Mouse (Mus musculus) 3134 (cell line): Measurements from ENCODE around the gene Vamp1.
"Not testable (repeated sequence)": the region's sequence is repeated elsewhere in the genome, so short reads cannot be mapped to it uniquely, and the experiment has no call there.

ENCODE experiments used
- DNase-seq: peaks from one replicate; pipeline ENCODE4 v3.0.0-alpha.2; 2011; ENCODE audit warnings: low spot score; ENCODE audit not compliant: insufficient read length; ENCODE audit errors: extremely low read depth

The Vamp1 gene

DNA sequence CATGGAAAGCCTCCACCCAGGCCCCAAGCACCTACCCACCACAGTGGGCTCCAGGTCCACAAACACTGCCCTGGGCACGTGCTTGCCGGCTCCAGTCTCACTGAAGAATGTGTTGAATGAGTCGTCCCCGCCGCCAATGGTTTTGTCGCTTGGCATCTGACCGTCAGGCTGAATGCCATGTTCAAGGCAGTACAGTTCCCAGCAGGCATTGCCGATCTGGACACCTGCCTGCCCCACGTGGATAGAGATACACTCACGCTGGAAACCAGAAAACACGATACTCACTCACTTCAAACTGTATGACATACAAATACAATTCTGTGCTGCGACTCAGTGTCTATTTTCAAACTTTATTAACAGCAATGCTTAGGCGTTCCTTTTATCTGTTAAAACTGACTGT is 67.4 kb downstream of the Vamp1 start:
- not testable (repeated sequence) for DNase-seq

DNA sequence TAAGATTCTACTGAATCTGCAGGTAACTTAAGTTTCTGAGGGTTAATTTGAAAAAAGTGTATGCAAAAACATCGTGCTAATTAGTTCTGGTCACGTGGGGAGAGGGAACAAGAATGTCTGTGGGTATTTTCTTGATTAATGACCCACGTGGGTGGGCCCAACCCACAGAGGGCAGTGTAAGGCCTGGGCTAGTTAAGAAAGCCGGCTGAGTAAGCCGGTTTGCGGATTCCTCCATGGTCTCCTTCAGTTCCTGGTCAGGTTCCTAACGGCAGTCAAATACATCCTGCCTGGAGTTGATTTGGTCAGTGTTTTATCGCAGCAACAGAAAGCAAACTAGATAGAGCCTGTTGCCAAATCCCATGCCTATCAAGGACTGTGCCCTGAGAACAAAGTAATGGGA is 68.9 kb downstream of the Vamp1 start:
- no peak for DNase-seq

DNA sequence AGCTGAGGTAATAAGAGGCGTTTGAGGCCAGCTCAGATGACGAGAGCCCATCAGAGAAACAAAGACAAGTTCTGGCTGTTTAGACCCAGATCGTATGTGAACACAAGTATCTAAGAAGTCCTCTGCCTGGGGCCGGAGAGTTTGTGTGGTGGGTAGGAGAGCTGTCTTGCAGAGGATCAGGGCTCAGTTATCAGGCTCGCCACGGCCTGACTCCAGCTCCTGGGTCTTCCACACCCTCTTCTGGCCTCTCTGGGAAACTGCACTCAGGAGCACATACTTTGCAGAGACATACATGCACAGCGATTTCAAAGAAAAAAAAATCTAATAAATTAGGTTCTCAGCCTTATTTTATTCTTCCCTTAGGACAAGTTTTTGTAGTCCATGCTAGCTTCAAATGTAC is 69.4 kb downstream of the Vamp1 start:
- no peak for DNase-seq

- DNase-seq, result no peak
These were observed 70.5 kb downstream of the Vamp1 start, which contains the start of gene Tuba3a for GRCm38 (mm10) chr6:125285890-125286289. Tuba3a (minus strand) TSS chr6:125286042.

DNA sequence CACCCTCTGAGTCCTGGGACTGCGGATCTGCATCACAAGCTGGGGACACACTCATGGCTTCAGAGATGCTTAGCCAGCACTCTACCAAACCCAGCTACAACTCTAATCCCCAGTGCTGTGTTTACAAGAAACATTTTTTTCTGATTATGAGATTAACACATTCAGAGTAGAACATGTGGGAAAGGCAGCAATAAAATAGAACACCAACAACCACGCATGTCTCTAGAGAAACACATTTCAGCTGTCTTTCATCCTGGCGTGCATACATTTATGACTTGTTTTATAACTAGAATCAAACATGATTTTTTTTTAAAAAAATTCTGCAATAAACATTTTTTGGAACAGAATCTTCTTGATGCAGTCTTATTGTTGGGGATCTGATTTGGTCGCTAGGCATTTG is 71.6 kb downstream of the Vamp1 start:
- no peak for DNase-seq

DNA sequence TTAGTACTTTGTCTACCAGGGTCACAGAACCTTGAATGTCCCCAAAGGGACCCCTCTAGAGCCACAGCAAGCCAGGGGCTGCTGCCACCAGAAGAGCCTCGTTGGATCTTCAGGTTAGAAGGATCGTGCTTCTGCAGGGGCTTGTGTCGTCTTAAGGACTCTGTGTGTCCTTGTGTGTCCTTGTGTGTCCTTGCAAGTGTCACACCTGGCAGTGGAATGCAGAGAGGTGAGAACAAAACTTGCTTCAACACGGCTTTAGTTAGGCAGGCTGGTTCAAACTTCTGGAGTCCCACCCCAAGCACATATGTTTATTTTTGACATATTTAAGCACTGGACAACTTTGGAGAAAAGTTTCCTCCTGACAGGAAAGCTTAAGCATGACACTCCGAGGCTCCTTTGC is 73.4 kb downstream of the Vamp1 start:
- no peak for DNase-seq

GRCm38 (mm10) chr6:125291329-125291728 is 76.0 kb downstream of the Vamp1 start:
- no peak for DNase-seq

GRCm38 (mm10) chr6:125292256-125292655 is 76.9 kb downstream of the Vamp1 start:
- no peak for DNase-seq

- no peak for DNase-seq
These were observed 78.7 kb downstream of the Vamp1 start for GRCm38 (mm10) chr6:125294049-125294448.
